Mouse (Mus musculus) common myeloid progenitor, adult 5-6 weeks (primary cell): ENCODE measurements around the gene Fam160a1. TPM values are rescaled to one million over a fixed set of nuclear protein-coding genes. Genes with fewer than 3 reads are reported as not detected.

Source experiments
- ATAC-seq: replicated peaks from 2 replicates; pipeline ENCODE4 v1.8.0; 2016; ENCODE audit warnings: low read depth, mild to moderate bottlenecking, moderate TSS enrichment, inconsistent platforms; ENCODE audit not compliant: poor library complexity, severe bottlenecking
- total RNA-seq: library from RNA; stranded (forward); fragments of 200-1000, 187-1606 nt; gene quantifications from 2 replicates; pipeline ENCODE4 v1.2.3, GENCODE M21; 2017

The Fam160a1 gene
- total RNA-seq, 1 experiment from 2014 or later: not detected

DNA sequence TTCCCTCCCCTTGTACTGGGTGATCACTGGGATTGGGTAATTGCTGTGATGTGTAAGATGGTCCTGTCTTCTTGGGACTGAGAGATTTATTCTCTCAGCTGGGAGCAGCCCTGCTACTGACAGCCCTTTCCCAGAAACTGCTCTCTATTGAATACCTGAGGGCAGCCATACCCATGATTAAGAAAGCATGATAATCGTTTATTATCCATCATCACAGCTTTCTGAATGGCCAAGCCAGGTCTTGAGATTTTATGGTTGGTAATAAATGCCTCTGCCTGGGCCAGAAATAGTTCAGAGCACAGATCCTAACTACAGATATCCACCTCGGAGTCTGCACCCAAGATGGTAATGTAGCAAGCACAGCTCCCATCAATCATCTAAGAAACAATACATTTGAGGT is 59.1 kb downstream of the Fam160a1 start:
- no peak for ATAC-seq

DNA sequence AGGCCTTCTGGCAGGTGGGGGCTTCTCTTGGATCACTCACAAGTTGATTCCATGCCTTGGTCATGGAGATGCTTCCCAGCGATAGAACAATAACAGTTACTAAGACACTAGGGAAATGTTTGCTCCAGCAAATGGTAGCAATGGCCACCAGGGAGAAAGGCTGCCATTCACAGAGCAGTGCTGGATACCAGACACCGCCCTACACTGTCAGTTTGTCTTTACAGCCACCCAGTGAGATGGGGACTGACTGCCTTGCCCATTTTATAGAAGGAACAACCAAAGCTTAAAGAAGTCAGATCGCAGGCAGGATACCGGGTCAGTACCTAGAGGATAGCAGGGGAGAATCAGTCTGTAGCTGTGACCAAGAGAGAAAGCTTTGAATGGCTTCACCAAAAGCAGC is 59.7 kb downstream of the Fam160a1 start:
- no peak for ATAC-seq

DNA sequence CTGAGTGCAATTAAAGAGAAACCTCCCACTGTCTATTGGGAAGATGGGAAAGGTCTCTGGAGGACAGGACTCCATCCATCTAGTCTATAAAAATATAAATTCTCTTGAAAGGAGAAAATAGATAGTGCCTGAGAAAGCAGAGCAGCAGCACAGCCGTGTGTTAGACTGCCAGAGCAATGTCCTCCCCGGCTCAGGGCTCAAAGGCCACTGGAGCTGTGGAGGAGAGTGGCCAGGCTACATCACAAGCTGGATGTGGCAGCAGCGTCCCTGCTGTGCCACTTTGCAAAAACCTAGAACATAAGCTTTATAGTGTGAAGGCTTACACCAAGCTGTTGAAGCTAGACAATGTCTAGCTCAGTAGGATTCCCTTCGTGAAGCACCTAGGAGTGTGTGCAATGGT is 67.7 kb downstream of the Fam160a1 start:
- ATAC-seq: no peak

DNA sequence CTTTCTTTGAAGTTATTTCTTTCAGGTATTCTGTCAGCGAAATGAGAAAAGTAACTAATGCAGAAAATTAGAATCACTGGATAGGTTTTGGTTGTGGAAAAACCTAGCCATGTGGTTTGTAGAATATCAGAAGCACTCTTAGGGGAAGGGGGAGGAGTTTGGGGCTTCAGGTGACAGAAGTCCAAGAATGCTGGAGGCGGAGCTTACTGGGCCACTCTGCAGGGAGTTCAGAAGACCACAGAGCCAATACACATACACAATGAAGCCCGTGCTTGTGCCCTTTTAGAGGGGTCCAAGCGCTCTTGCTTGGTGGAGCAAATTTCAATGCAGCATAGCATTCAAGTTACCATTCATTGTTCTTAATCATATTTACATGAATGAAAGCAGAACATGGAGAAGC is 68.2 kb downstream of the Fam160a1 start:
- no peak for ATAC-seq

DNA sequence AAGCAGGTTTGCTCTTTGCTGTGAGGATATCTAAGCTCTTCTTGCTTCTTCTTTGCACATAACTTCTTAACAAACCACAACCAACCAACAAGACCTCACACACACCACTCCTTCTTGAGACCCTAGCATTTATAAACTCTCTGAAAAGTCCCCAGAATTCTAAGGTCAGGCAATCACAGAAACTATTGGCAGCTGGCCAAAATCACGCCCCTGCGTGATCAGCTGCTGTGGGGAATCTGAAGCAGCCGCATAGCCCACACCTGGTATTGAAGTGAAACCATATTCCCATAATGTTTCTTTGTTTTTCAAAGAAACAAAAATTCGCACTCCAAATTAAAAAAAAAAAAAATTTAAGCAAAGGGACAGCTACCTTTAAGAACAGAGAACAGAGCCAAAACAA is 71.0 kb downstream of the Fam160a1 start:
- ATAC-seq: no peak

DNA sequence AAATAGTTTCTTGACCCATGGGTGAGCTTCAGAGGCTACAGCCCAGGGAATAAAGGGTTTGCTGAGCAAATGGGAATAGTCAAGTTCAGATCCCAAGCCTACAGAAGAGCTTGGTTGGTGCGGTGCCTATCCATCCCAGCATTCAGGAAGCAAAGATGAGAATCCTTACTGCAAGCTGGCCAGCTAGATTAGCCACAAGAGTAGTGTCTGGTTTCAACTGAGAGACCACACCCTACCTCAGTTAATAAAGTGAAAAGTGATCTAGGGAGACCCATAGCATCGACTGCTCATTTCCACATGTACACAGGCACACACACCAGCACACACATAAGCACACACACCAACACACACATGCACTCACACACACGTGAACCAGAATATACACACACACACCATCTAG is 75.3 kb downstream of the Fam160a1 start:
- no peak for ATAC-seq

DNA sequence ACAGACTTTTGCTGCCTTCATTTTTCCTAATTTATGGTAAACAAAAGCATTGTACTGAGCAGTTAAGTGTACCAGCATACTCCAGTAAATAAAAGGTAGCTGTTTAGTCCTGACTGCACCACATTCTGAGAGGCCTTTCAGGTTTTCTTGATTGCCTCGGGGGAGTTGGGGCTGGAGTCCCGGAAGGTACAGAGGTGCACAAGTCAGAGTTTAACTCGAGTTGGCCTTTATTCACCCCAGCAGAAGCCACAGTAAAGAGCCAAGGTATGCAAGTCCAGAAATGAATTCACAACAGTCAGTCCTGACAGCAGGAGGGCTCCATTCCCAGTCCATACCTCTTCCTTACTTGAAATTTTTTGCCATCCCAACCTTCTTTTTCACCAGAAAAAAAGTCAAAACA is 78.5 kb downstream of the Fam160a1 start:
- no peak for ATAC-seq

DNA sequence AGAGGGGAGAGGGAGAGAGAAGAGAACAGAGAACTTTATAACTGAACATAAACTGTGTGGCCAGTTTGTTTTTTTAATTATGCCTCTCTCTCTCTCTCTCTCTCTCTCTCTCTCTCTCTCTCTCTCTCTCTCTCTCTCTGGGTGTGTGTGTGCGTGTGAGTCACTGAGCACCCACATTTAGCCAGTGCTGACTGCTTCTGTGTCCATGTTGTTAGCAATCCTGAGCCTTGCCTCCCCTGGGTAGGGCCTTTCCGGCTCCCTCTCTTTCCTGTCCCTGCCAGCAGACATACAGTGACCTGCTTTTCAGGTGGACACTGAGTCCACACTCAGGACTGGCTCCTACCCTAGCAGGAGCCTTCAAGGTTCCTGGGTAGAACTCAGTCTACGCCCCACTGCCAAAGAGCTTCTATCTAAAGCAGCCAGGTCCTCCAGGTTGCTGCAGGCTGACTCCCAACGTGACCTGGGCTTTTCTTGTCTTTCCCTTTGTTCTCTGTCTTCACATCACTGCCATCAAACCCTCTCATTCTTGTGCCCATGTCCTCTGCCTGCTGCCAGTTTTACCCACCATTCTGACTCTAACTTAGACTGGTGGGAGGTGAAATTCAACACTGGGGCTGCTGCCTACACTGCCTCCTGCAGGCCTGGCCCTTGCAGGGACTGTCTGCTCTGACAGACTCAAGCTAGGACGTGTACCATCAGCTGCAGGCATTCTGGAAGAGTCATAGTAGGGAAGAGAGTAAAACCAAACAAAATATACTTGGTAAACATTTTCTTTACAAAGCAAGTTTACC is 83.0 kb downstream of the Fam160a1 start:
- no peak for ATAC-seq

DNA sequence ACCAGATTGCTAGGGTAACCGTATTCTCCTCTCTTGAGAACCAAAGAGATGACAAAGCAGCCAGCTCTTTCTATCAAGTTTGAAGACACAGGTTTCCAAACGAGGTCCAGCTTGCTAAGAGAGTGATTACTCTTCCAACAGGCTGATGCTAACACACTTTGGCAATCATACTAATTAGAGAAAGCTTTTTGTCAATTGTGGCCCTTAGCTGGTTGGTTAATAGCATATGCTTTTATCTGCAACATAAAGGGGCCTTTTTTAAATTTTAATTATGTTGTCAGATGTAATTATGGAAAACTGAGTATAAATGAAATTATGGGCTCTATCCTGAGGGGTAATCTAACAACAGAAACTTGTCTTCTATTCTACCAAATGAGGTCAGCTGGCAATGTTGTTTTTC is 89.9 kb downstream of the Fam160a1 start:
- no peak for ATAC-seq

DNA sequence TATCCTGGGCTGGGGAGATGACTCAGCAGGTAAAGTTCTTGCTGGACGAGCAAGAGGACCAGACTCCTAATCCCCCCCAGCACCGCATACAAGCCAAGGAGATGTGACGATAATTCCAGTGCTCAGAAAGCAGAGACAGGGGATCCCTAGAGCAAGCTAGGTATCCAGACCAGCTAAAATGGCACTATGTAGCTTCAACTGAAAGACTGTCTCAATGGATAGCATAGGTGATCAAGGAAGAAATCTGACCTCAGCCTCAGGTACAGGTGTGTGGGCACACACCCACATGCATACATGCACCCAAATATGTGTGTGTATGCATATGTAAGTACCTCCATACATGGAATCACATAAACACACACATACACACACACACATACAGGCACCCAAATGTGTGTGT is 91.1 kb downstream of the Fam160a1 start:
- no peak for ATAC-seq

DNA sequence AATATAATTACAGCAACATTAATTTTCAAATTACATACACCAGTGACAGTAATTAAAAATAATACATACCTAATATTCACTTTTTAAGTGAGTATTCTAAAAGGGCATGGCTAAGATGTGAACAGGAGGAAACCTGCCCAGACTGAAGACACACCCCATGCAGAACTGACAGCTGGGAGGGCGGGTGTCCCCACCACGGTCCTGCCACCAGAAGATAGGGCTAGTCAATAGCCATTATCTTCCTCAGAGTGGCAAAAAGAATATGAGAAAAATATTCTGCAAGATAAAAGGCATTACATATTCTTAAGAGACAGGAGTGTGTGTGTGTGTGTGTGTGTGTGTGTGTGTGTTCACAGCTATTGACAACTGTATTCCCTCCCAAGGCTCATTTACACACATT is 92.0 kb downstream of the Fam160a1 start:
- ATAC-seq: peak; percentile 66; the same call in 1 of the 2 replicates

DNA sequence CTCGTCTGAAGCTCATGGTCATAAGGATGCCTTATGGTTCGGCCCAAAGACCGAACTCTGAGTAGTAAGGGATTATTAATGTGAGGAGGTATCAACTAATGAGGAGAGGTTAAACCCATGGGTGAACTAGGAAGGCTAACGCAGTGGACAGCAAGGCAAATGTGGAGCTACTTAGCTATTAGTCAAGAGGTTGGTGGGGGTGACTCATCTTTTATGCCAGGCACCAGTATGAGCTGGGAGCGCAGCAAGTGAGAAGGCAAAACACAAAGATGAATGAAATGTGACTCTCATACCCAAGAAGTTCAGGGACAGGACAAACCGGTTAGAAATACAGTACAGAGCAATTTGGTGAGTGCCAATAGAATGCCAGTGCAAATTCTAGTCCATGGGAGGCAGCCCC is 94.5 kb downstream of the Fam160a1 start:
- ATAC-seq: no peak

DNA sequence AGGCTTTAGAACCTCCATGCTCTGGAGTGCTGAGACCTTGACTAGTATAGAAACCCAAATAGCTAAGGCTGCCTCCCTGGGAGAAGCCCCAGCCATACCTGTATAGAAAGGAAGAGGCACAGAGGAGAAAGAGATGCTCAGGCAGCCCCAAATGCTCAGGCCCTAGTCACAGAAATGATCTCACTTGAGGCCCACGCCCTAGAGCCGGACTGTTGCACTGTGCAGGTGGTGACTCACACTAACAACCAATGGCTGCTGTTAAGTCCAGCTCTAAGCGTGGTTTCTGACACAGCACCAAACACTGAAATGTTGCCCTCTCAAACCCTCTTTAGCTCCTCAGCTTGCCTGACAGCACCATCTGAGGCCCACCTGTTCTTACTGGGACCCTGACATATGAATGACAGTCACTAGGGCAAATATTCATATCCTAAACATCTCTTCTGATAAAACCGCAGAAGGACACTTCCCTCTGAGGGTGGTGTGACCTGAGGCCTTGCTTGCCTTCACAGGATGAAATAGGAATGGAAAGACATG is 101.3 kb downstream of the Fam160a1 start:
- no peak for ATAC-seq

DNA sequence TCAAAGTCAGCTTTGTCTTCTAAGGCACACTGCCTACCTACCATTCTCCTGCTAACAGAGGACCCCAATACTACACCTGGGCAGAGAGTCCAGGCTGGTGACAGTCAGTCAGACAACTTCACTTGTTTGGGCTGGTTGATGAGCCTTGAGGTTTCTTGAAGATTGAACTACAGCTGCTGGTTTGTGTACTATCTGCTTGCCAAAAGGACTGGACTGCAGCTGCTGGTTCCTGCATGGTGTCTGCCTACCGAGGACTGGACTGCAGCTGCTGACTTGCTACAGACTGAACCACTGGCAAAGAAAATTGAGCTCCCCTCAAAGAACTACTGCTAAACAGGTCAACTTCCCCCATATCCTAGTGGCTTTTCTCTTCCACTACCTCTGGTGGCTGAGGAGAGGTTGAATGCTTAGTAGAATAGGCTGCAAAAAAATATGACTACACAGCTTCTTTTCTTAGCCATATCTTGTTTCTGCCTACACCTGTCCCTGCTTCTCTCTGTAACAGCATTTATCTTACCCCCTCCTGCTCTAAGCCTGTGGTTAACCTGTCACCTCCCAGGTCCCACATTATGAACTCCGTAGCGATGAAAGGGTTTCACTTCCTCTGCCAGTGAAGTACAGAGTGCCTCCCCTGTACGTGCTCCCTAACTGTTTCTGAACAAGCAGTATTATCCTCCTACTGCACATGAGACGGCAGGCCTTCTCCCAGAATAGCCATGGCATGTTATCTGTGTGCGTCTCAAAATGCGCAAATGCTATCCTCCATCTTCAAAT is 103.0 kb downstream of the Fam160a1 start:
- 0 out of 2 replicates have a peak, but pooled peaks have one; percentile 50 for ATAC-seq

DNA sequence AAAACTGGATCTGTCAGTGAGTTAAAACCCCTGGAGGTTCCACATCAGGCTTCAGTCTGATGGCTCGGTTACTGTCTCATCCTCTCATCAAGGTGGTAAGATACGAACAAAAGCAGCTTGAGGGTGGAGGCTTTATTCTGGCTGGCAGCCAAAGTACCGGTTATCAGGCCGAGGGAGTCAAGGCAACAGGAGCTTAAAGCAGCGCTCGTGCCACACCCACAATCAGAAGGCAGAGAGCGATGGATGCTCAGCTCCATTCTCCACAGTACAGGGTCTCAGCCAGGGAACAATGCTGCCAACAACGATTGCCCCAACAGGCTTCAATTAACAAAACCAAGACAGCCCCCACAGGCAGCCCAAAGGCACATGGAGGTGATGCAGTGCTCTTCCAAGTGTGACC is 106.4 kb downstream of the Fam160a1 start:
- ATAC-seq: no peak

DNA sequence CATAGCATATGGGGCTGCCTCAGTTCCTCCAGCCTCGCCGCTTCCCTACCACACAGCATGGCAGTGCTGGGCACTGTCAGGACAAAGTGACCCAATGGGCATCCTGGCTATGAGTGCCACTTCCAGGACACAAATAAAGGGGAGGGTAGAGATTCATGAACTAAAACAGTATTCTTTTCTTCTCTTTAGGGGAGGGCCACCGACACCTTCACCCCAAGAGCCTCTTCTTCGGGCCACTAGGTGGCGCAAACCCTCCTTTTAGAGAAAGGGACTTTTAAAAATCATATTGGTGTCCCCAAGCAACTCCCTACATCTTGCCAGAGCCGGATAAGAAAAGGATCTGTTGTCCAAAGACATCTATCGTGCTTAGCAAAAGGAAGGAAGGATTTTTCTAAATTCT is 109.7 kb downstream of the Fam160a1 start:
- ATAC-seq: peak; percentile 43; the same call in 1 of the 2 replicates

DNA sequence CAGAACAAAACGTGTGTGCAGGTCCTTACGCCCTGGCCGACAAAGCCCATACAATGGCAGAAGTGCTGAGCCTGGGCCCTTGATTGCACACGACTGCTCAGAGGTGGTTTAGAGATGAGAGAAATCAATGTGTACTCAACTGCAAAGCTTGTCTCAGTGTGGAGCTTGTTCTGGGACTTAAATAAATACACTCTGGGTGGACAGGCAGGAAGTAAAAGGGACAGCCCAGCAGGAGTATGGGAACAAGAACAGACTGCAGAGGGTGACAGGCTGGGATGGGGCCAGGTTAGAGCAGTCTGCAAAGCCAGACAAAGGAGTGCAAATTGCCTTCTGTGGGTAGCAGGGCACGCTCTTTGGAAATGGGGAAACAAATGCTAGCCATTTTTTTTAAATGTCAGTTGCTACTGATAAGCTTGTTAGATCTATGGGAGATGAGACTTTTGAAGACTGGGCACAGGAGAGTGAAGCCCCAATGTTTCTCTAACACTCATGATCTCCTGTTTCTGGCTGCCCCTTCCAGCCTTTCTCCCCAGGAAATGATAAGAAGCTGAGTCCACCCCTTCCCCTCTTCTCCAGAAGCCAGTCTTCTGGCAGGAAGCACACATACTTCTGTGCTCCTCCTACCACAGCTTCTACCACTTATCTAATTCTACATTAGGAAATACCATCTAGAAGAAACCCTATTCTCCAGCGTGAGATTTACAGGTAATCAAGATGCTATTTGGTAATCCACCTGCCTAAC is 113.8 kb downstream of the Fam160a1 start:
- ATAC-seq: no peak

DNA sequence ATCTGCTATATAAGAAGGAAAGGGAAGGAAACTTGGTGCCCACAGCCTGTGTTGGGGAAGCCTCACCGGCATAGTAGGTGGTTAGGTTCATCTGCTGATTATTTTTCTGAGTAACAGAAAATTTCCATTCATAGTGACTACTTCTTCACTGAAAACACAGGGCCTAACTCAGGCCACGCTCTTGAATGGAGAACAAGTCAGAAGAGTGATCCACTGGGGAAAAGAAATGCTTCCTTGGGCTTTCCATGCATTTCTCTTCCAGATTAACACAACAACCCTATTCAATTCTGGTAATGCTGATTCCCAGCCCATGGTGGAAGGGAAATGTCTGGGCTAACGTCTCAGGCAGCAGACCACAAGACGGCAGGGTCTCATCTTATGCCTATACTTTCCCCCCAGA is 118.6 kb downstream of the Fam160a1 start:
- no peak for ATAC-seq

DNA sequence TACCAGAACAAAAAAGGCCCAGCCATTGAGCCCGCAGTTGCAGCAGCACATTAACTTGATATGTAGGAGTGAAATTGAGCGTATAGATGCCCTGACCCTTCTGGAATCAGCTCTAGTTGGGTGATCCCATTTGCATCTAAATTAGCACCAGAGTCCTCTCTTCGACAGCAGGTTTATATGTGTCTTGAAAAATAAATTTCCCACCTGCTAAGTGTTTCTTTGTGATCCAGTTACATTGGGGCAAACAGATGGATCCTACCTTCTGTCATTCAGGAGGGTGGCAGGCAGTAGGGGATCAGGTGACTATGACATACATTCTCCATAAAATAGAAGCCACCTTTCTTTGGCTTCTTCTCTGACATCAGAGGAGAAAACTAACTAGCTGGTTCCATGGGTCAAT is 122.0 kb downstream of the Fam160a1 start:
- ATAC-seq: no peak

DNA sequence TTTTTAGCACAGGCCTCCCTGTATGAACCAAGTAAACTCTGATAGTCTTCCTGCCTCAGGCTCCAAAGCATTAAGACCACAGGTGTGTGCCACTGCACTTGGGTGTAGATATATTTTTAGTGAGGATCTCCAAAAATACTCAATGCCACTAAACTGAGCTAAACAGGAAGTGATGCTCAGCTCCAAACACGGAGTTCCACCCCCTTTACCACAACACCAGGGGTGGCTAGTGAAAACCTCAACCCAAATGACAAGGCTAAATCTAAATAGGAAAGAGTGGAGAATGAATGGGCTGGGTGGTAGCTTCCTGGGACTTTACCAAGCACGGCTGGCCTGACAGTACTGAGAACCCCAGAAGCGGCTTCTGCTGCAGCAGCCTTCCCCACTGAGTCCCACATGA is 124.1 kb downstream of the Fam160a1 start:
- peak; percentile 96 for ATAC-seq

DNA sequence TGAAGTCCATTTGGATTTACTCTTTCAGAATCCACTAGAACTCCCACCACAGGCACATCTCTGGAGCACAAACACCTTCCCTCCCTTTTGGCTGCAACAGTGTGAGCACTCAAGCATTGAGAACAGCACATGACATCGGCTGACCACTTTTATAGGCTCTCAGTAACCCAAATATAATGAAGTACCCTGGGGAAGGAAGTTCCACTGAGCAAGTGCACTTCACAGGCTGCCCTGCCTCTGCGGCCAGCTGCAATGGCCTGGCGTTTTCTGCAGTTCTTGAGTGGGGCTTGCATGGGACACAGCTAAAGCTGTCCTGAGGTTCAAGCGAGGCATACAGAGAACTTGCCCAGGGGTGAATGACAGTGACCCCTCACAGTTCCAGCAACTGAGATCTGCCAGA is 126.0 kb downstream of the Fam160a1 start:
- no peak for ATAC-seq
